Mouse (Mus musculus) frontal cortex, adult 2 months (tissue): ENCODE data around the gene Ece2. TPM values are rescaled to one million over a fixed set of nuclear protein-coding genes. Genes with fewer than 3 reads are reported as not detected.

Source experiments
- DNase-seq, 2 experiments: peaks; one replicate each; pipeline ENCODE4 v3.0.0; 2022; ENCODE audit warnings: low spot score in 1 of 2; ENCODE audit errors: extremely low spot score in 1 of 2
- polyA plus RNA-seq: library from polyadenylated mRNA; depleted of rRNA; stranded (reverse); fragments of >200 nt; gene quantifications from 2 replicates; pipeline ENCODE4 v1.2.3, GENCODE M21; 2012; rRNA removed

The Ece2 gene
- polyA plus RNA-seq, 1 experiment: 42.7 TPM

- peak in 1 of 2 experiments; percentile 87 for DNase-seq
Observed at GRCm38 (mm10) chr16:20677974-20678675, 48.5 kb downstream of the Ece2 start.

GRCm38 (mm10) chr16:20690774-20691173, 61.1 kb downstream of the Ece2 start:
- DNase-seq: no peak

GRCm38 (mm10) chr16:20691617-20692016, 62.0 kb downstream of the Ece2 start:
- DNase-seq: no peak

GRCm38 (mm10) chr16:20692241-20692965, 62.8 kb downstream of the Ece2 start:
- no peak for DNase-seq

- peak; percentile 91 to 95 for DNase-seq
Observed at GRCm38 (mm10) chr16:20693111-20693701, 63.6 kb downstream of the Ece2 start, which contains the start of gene Fam131a. TSS of gene Fam131a (plus strand) at chr16:20693241.

- DNase-seq: peak; percentile 75 to 89
Observed at GRCm38 (mm10) chr16:20694781-20695180, 65.2 kb downstream of the Ece2 start.

- DNase-seq: peak; percentile 95 to 99
Observed at GRCm38 (mm10) chr16:20695622-20696323, 66.1 kb downstream of the Ece2 start.

Other genes starting within 250 kb of the Ece2 start
- 285 and 286 TPM in 2 replicates for gene Abcc5, start 203.4 kb upstream of the Ece2 start, polyA plus RNA-seq
- gene Eif2b5, start 131.0 kb upstream of the Ece2 start, polyA plus RNA-seq: 40.7 and 46.6 TPM in 2 replicates
- gene Dvl3, start 112.8 kb upstream of the Ece2 start, polyA plus RNA-seq: 50.7 and 54.1 TPM in 2 replicates
- gene Ap2m1, start 94.3 kb upstream of the Ece2 start, polyA plus RNA-seq: 1,374 and 1,412 TPM in 2 replicates
- gene Abcf3, start 81.3 kb upstream of the Ece2 start, polyA plus RNA-seq: 72.5 and 86.0 TPM in 2 replicates
- 70.4 and 77.5 TPM in 2 replicates for gene Vwa5b2, start 40.4 kb upstream of the Ece2 start, polyA plus RNA-seq
- gene Eef1akmt4, start 18.2 kb upstream of the Ece2 start, polyA plus RNA-seq: 2.3 and 3.2 TPM in 2 replicates
- gene Gm49333, start 18.2 kb upstream of the Ece2 start, polyA plus RNA-seq: 0.14 TPM in 1 of 2 replicates, not detected in the other
- gene Alg3, start 18.1 kb upstream of the Ece2 start, polyA plus RNA-seq: 19.0 and 21.1 TPM in 2 replicates
- gene Camk2n2, start 8.5 kb upstream of the Ece2 start, polyA plus RNA-seq: 125 and 142 TPM in 2 replicates
- gene Psmd2, start 21.8 kb downstream of the Ece2 start, polyA plus RNA-seq: 155 and 184 TPM in 2 replicates
- gene Eif4g1, start 38.5 kb downstream of the Ece2 start, polyA plus RNA-seq: 164 and 169 TPM in 2 replicates
- gene Fam131a, start 63.4 kb downstream of the Ece2 start, polyA plus RNA-seq: 253 and 271 TPM in 2 replicates
- 42.6 and 45.7 TPM in 2 replicates for gene Polr2h, start 87.8 kb downstream of the Ece2 start, polyA plus RNA-seq
- 92.6 and 107 TPM in 2 replicates for gene Clcn2, start 87.9 kb downstream of the Ece2 start, polyA plus RNA-seq
- 38.8 and 49.9 TPM in 2 replicates for gene Chrd, start 103.3 kb downstream of the Ece2 start, polyA plus RNA-seq
- 15.5 and 18.2 TPM in 2 replicates for gene Thpo, start 104.7 kb downstream of the Ece2 start, polyA plus RNA-seq